In the genomic region with DNA sequence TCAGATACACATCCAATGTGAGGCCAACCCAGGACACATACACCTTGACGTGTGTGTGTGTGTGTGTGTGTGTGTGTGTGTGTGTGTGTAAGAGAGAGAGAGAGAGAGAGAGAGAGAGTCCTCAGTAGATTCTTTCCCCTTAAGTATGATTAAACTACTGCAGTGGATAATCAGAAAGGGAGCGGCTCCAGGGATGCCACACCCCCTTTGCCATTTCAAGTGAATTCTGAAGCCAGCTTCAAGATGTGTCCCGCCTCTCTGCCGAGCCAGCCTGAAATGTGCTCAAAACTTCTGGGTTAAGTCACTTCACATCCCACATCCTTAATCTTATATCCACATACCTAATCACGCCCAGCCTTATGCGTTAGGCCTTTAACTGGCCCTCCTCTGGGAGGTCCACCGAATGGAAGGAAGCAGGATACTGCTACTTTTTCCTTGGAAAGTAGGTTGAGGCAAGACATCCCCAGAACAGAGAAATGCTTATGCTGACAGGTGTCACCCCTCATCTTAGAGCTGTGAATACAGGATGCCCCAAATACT, we compare ENCODE assay signal across 11 mouse cellular contexts. TPM values are rescaled to one million over a fixed set of nuclear protein-coding genes. Genes with fewer than 3 reads are reported as not detected.
DNase-seq lines count a peak whose midpoint lies in the region; ATAC-seq lines count a peak whose summit lies in the region.
"Had no signal": no experiment of that assay in that cellular context is flagged by ENCODE, and none has a peak within 500 bp of the region (broad histone marks: within the 10 kb centered on the region; RNA-seq: fewer than 3 reads in every experiment).

No protein-coding gene starts in this region.

- H3K4me3 ChIP-seq in kidney, embryonic 15.5 days (replicated peaks): peak overlapping the region; percentile 61; the same call in 1 of the 2 replicates
- peak overlapping the region; percentile 75; the same call in 1 of the 2 replicates for H3K4me3 ChIP-seq in embryonic facial prominence, embryonic 13.5 days
- peak overlapping the region; percentile 68; the same call in 1 of the 2 replicates for H3K4me3 ChIP-seq in intestine, embryonic 15.5 days (replicated peaks)

- WGBS in kidney, embryonic 15.5 days: 71% methylated on average over 7 of the region's 7 CpGs
- WGBS in embryonic facial prominence, embryonic 13.5 days: 47% methylated on average over 7 of the region's 7 CpGs
- 62% methylated on average over 7 of the region's 7 CpGs for WGBS in intestine, embryonic 15.5 days

- H3K36me3 ChIP-seq in kidney, embryonic 15.5 days: peaks cover 14% of the 10 kb centered on the region
- H3K36me3 ChIP-seq in embryonic facial prominence, embryonic 13.5 days: peaks cover 16% of the 10 kb centered on the region
- no peaks in the 10 kb centered on the region; the same call in 1 of the 2 replicates for H3K36me3 ChIP-seq in intestine, embryonic 15.5 days

- peaks cover 31% of the 10 kb centered on the region for H3K4me1 ChIP-seq in kidney, embryonic 15.5 days
- H3K4me1 ChIP-seq in embryonic facial prominence, embryonic 13.5 days: peaks cover 33% of the 10 kb centered on the region
- H3K4me1 ChIP-seq in intestine, embryonic 15.5 days (replicated peaks): peaks cover 11% of the 10 kb centered on the region

- no peaks in the 10 kb centered on the region for H3K27me3 ChIP-seq in kidney, embryonic 15.5 days
- H3K27me3 ChIP-seq in embryonic facial prominence, embryonic 13.5 days: no peaks in the 10 kb centered on the region
- no peaks in the 10 kb centered on the region for H3K27me3 ChIP-seq in intestine, embryonic 15.5 days (replicated peaks)

- DNase-seq in kidney, postnatal 14 days: no peak
- DNase-seq in thymus, postnatal 25 days: no peak
- DNase-seq in embryo, embryonic 11 days: no peak

- H3K4me2 ChIP-seq in kidney, embryonic 15.5 days: peak overlapping the region; percentile 75; the same call in 1 of the 2 replicates
- peak overlapping the region; percentile 78 for H3K4me2 ChIP-seq in embryonic facial prominence, embryonic 13.5 days
- peak overlapping the region; percentile 72 for H3K4me2 ChIP-seq in intestine, embryonic 15.5 days (replicated peaks)

- ATAC-seq in kidney, embryonic 15.5 days (replicated peaks; ENCODE audit: low FRiP score): no peak
- no peak for ATAC-seq in embryonic facial prominence, embryonic 13.5 days (ENCODE audit: insufficient number of reproducible peaks, insufficient read depth, low FRiP score, low TSS enrichment, low read depth)
- ATAC-seq in intestine, embryonic 15.5 days: no peak
- ATAC-seq in megakaryocyte-erythroid progenitor cell, adult 5-6 weeks (replicated peaks; ENCODE audit: low FRiP score, low TSS enrichment, poor library complexity, severe bottlenecking): 0 out of 2 replicates have a peak, but pooled peaks have one; percentile 32

- no peaks in the 10 kb centered on the region for H3K9me3 ChIP-seq in kidney, embryonic 15.5 days (replicated peaks)
- H3K9me3 ChIP-seq in embryonic facial prominence, embryonic 13.5 days: no peaks in the 10 kb centered on the region
- no peaks in the 10 kb centered on the region for H3K9me3 ChIP-seq in intestine, embryonic 15.5 days

- no peak overlapping the region for H3K9ac ChIP-seq in kidney, embryonic 15.5 days
- H3K9ac ChIP-seq in embryonic facial prominence, embryonic 13.5 days: no peak overlapping the region
- H3K9ac ChIP-seq in intestine, embryonic 15.5 days: no peak overlapping the region

- H3K27ac ChIP-seq in kidney, embryonic 15.5 days: 0 out of 2 replicates have a peak overlapping the region, but pooled peaks have one; percentile 59
- H3K27ac ChIP-seq in embryonic facial prominence, embryonic 13.5 days: no peak overlapping the region
- H3K27ac ChIP-seq in intestine, embryonic 15.5 days: no peak overlapping the region

RNA-seq across cellular contexts. Expression of a gene that starts 4.2 kb away (rescaled TPM):
- polyA plus RNA-seq in kidney, embryonic 15.5 days (2015; fragmentation: Nextera tagmentation; extraction: Ambion mirVana): 61.3 and 67.6 TPM in 2 replicates
- 50.5 TPM in 2 replicates for polyA plus RNA-seq in embryonic facial prominence, embryonic 13.5 days (2015; fragmentation: Nextera tagmentation; extraction: Ambion mirVana)
- 41.6 and 42.6 TPM in 2 replicates for polyA plus RNA-seq in intestine, embryonic 15.5 days (2015; fragmentation: Nextera tagmentation; extraction: Ambion mirVana)
- total RNA-seq in megakaryocyte-erythroid progenitor cell, adult 5-6 weeks (2014; fragmentation: Nextera tagmentation): 25.5 and 28.5 TPM in 2 replicates
- 16.9 and 18.6 TPM in 2 replicates for total RNA-seq in megakaryocyte-erythroid progenitor cell, adult 5-6 weeks (2017)

RNA-seq across cellular contexts. Expression of a gene that starts 4.3 kb away (rescaled TPM):
- polyA plus RNA-seq in kidney, embryonic 15.5 days (2015; fragmentation: Nextera tagmentation; extraction: Ambion mirVana): 427 and 441 TPM in 2 replicates
- polyA plus RNA-seq in embryonic facial prominence, embryonic 13.5 days (2015; fragmentation: Nextera tagmentation; extraction: Ambion mirVana): 340 and 359 TPM in 2 replicates
- 450 and 484 TPM in 2 replicates for polyA plus RNA-seq in intestine, embryonic 15.5 days (2015; fragmentation: Nextera tagmentation; extraction: Ambion mirVana)
- 184 and 235 TPM in 2 replicates for total RNA-seq in megakaryocyte-erythroid progenitor cell, adult 5-6 weeks (2014; fragmentation: Nextera tagmentation)
- total RNA-seq in megakaryocyte-erythroid progenitor cell, adult 5-6 weeks (2017): 106 and 168 TPM in 2 replicates

RNA-seq across cellular contexts. Expression of a gene that starts 26.5 kb away (rescaled TPM):
- polyA plus RNA-seq in kidney, embryonic 15.5 days (2015; fragmentation: Nextera tagmentation; extraction: Ambion mirVana): 0.14 TPM in 1 of 2 replicates, not detected in the other
- not detected in 2 replicates for polyA plus RNA-seq in embryonic facial prominence, embryonic 13.5 days (2015; fragmentation: Nextera tagmentation; extraction: Ambion mirVana)
- polyA plus RNA-seq in intestine, embryonic 15.5 days (2015; fragmentation: Nextera tagmentation; extraction: Ambion mirVana): not detected in 2 replicates
- not detected in 2 replicates for total RNA-seq in megakaryocyte-erythroid progenitor cell, adult 5-6 weeks (2014; fragmentation: Nextera tagmentation)
- not detected in 2 replicates for total RNA-seq in megakaryocyte-erythroid progenitor cell, adult 5-6 weeks (2017)
- total RNA-seq: ES-E14; gastrocnemius, postnatal 10 days had no signal
- polyA plus RNA-seq: macrophage; neural tube, embryonic 11.5 days had no signal
